Mouse (Mus musculus) heart, postnatal 0 days (tissue): ENCODE results near the gene Raver2.

Experiments used
- CTCF ChIP-seq: IDR thresholded peaks from 2 replicates; pipeline ENCODE4 v1.5.1; 2016; ENCODE audit warnings: antibody characterized with exemption, control low read depth, low read depth
- EP300 ChIP-seq: IDR thresholded peaks from 2 replicates; pipeline ENCODE4 v1.6.1; 2016; ENCODE audit warnings: antibody characterized with exemption, low read depth

GRCm38 (mm10) chr4:101026566-101026965 is 42.2 kb upstream of the Raver2 start:
- TF ChIP-seq CTCF (no peak), EP300 (no peak)
